Mouse (Mus musculus): Measurements from ENCODE around the gene Slc25a35. TPM values are rescaled to one million over a fixed set of nuclear protein-coding genes. Genes with fewer than 3 reads are reported as not detected.
A peak's percentile ranks its signal among the peaks of the same experiment; 100 is the strongest.

The Slc25a35 gene
- polyA plus RNA-seq, 1 experiment: 46.2 TPM

- 55% methylated on average over 3 of the region's 3 CpGs for WGBS
- peak overlapping the region; percentile 62 for H3K4me3 ChIP-seq (ENCODE audit: insufficient read depth, low read depth, low read length)
- H3K27me3 ChIP-seq (replicated peaks; ENCODE audit: control insufficient read depth, insufficient read depth, low read length): no peaks in the 10 kb centered on the region
- no peak overlapping the region for H3K27ac ChIP-seq (ENCODE audit: insufficient read depth, low read depth, low read length)
- peaks cover 8% of the 10 kb centered on the region; the same call in 1 of the 2 replicates for H3K4me1 ChIP-seq (ENCODE audit: control insufficient read depth, insufficient read depth, low read length)
- no peaks in the 10 kb centered on the region for H3K36me3 ChIP-seq (ENCODE audit: control insufficient read depth, insufficient read depth, low read length)
- TF ChIP-seq POLR2A (IDR thresholded peaks at IDR 0.05; ENCODE audit: low read depth, low read length) (no peak), CTCF (conservative IDR thresholded peaks at IDR 0.05; ENCODE audit: insufficient read depth, insufficient read length, low read depth, low read length) (no peak)
- DNase-seq: no peak
Observed at GRCm38 (mm10) chr11:69016755-69017154, 48.8 kb downstream of the Slc25a35 start.

- Histone ChIP-seq H3K36me3 (ENCODE audit: control insufficient read depth, insufficient read depth, low read length) (peaks cover 1% of the 10 kb centered on the region), H3K27ac (ENCODE audit: insufficient read depth, low read depth, low read length) (no peak overlapping the region), H3K4me3 (ENCODE audit: insufficient read depth, low read depth, low read length) (no peak overlapping the region), H3K4me1 (ENCODE audit: control insufficient read depth, insufficient read depth, low read length) (peaks cover 5% of the 10 kb centered on the region; the same call in 1 of the 2 replicates), H3K27me3 (replicated peaks; ENCODE audit: control insufficient read depth, insufficient read depth, low read length) (no peaks in the 10 kb centered on the region)
- no peak for TF ChIP-seq CTCF (conservative IDR thresholded peaks at IDR 0.05; ENCODE audit: insufficient read depth, insufficient read length, low read depth, low read length)
- no peak for TF ChIP-seq POLR2A (IDR thresholded peaks at IDR 0.05; ENCODE audit: low read depth, low read length)
- DNase-seq: no peak
Observed at GRCm38 (mm10) chr11:69020691-69021090, 52.8 kb downstream of the Slc25a35 start.

Other genes with a start within 250 kb of the Slc25a35 start
- gene Ndel1, start 96.3 kb upstream of the Slc25a35 start, polyA plus RNA-seq (2012; rRNA removed): 88.9 and 104 TPM in 2 replicates
- 0.07 and 0.13 TPM in 2 replicates for gene Rnf222, start 79.6 kb upstream of the Slc25a35 start, polyA plus RNA-seq (2012; rRNA removed)
- gene Rpl26, start 66.5 kb upstream of the Slc25a35 start, polyA plus RNA-seq (2012; rRNA removed): 1,040 and 1,128 TPM in 2 replicates
- gene Odf4, start 41.0 kb upstream of the Slc25a35 start, polyA plus RNA-seq (2012; rRNA removed): 0.33 and 0.46 TPM in 2 replicates
- 38.2 and 44.7 TPM in 2 replicates for gene Arhgef15, start 10.7 kb upstream of the Slc25a35 start, polyA plus RNA-seq (2012; rRNA removed)
- 43.0 and 43.9 TPM in 2 replicates for gene Rangrf, start 7.1 kb downstream of the Slc25a35 start, polyA plus RNA-seq (2012; rRNA removed)
- gene Pfas, start 40.3 kb downstream of the Slc25a35 start, polyA plus RNA-seq (2012; rRNA removed): 17.2 and 18.4 TPM in 2 replicates
- 30.1 and 31.4 TPM in 2 replicates for gene Ctc1, start 47.8 kb downstream of the Slc25a35 start, polyA plus RNA-seq (2012; rRNA removed)
- gene Aurkb, start 77.5 kb downstream of the Slc25a35 start, polyA plus RNA-seq (2012; rRNA removed): 1.7 TPM in 2 replicates
- 14.8 and 15.6 TPM in 2 replicates for gene Borcs6, start 91.6 kb downstream of the Slc25a35 start, polyA plus RNA-seq (2012; rRNA removed)
- gene Tmem107, start 102.7 kb downstream of the Slc25a35 start, polyA plus RNA-seq (2012; rRNA removed): 41.7 and 48.0 TPM in 2 replicates
- gene Vamp2, start 120.4 kb downstream of the Slc25a35 start, polyA plus RNA-seq (2012; rRNA removed): 102 and 106 TPM in 2 replicates
- gene Per1, start 127.1 kb downstream of the Slc25a35 start, polyA plus RNA-seq (2012; rRNA removed): 13.5 and 14.7 TPM in 2 replicates
- 0.18 and 0.19 TPM in 2 replicates for gene Hes7, start 152.3 kb downstream of the Slc25a35 start, polyA plus RNA-seq (2012; rRNA removed)
- 0.74 and 0.79 TPM in 2 replicates for gene 9130213A22Rik, start 154.5 kb downstream of the Slc25a35 start, polyA plus RNA-seq (2012; rRNA removed)
- 0.39 and 0.48 TPM in 2 replicates for gene Aloxe3, start 157.8 kb downstream of the Slc25a35 start, polyA plus RNA-seq (2012; rRNA removed)
- 0.27 TPM in 2 replicates for gene Alox12b, start 188.9 kb downstream of the Slc25a35 start, polyA plus RNA-seq (2012; rRNA removed)
- 0.05 and 0.08 TPM in 2 replicates for gene Alox8, start 229.7 kb downstream of the Slc25a35 start, polyA plus RNA-seq (2012; rRNA removed)